Mouse (Mus musculus): ENCODE results near the gene St7. TPM values are rescaled to one million over a fixed set of nuclear protein-coding genes. Genes with fewer than 3 reads are reported as not detected.

Gene St7
- polyA plus RNA-seq, 1 experiment from 2014 or later, result 25.0 TPM

DNA sequence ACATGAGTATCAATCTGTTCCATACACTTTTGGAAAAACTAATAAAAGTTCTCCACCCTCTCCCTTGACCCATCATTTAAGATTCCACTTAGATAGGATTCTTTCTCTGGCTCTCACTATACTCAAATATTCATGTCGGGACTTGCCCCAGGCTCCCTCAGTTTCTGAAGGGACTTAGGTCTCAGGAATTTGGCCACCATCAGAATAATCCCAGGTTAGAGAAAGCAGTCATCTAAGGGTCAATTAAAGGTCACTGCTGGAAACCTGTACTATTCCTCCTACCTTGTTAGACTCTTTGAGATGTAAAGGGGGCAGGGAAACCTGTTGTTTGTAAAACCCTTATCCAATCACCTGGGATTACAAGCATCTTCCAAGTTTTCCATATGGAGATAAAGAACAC, 284.4 kb downstream of the St7 start:
- DNase-seq (ENCODE audit: low spot score) (no peak), ATAC-seq (ENCODE audit: low read depth) (no peak)
- H3K9ac ChIP-seq (ENCODE audit: low read depth, low read length), result no peak overlapping the region
- H3K27ac ChIP-seq (replicated peaks; ENCODE audit: low read depth, low read length), result no peak overlapping the region
- no peaks in the 10 kb centered on the region for H3K4me1 ChIP-seq (ENCODE audit: control insufficient read depth, insufficient read depth, low read length)
- no peak overlapping the region for H3K4me2 ChIP-seq (ENCODE audit: low read depth, low read length)
- 46% methylated on average over 1 of the region's 1 CpGs for WGBS
- no peaks in the 10 kb centered on the region for H3K9me3 ChIP-seq (ENCODE audit: control insufficient read depth, low read length)
- H3K27me3 ChIP-seq (replicated peaks; ENCODE audit: control insufficient read depth, insufficient read depth, low read length), result no peaks in the 10 kb centered on the region
- H3K4me3 ChIP-seq (ENCODE audit: low read depth, low read length), result no peak overlapping the region
- no peaks in the 10 kb centered on the region for H3K36me3 ChIP-seq (ENCODE audit: control insufficient read depth, insufficient read depth, low read length)

- Histone ChIP-seq H3K9me3 (ENCODE audit: control insufficient read depth, low read length) (no peaks in the 10 kb centered on the region), H3K27ac (replicated peaks; ENCODE audit: low read depth, low read length) (no peak overlapping the region), H3K4me2 (ENCODE audit: low read depth, low read length) (no peak overlapping the region), H3K9ac (ENCODE audit: low read depth, low read length) (no peak overlapping the region), H3K36me3 (ENCODE audit: control insufficient read depth, insufficient read depth, low read length) (no peaks in the 10 kb centered on the region), H3K4me3 (ENCODE audit: low read depth, low read length) (no peak overlapping the region), H3K27me3 (replicated peaks; ENCODE audit: control insufficient read depth, insufficient read depth, low read length) (no peaks in the 10 kb centered on the region), H3K4me1 (ENCODE audit: control insufficient read depth, insufficient read depth, low read length) (no peaks in the 10 kb centered on the region)
- ATAC-seq (ENCODE audit: low read depth) (no peak), DNase-seq (ENCODE audit: low spot score) (no peak)
- WGBS, result 76% methylated on average over 5 of the region's 5 CpGs
These were observed 285.6 kb downstream of the St7 start for GRCm38 (mm10) chr6:17978324-17978723.

DNA sequence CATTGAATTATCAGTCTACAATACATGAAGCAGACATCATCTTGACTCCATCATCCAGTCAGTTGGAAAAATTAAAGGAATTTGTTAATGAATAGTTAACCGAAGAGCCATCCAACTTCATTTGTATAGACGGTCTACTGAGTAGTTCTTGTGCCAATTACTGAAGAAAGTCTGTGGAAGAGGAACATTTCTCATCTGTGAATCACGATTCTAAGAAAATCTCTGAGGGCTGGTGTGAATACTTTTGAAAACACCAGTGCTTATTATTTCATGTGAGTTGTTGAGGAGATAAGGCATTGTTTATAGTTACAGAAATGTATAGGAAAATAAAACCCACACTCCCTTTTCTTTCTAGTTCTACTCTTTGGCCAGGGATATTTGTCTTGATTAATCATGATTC, 286.1 kb downstream of the St7 start:
- Histone ChIP-seq H3K27me3 (replicated peaks; ENCODE audit: control insufficient read depth, insufficient read depth, low read length) (no peaks in the 10 kb centered on the region), H3K4me1 (ENCODE audit: control insufficient read depth, insufficient read depth, low read length) (no peaks in the 10 kb centered on the region), H3K4me2 (ENCODE audit: low read depth, low read length) (no peak overlapping the region), H3K9me3 (ENCODE audit: control insufficient read depth, low read length) (no peaks in the 10 kb centered on the region), H3K36me3 (ENCODE audit: control insufficient read depth, insufficient read depth, low read length) (no peaks in the 10 kb centered on the region), H3K9ac (ENCODE audit: low read depth, low read length) (no peak overlapping the region), H3K4me3 (ENCODE audit: low read depth, low read length) (no peak overlapping the region), H3K27ac (replicated peaks; ENCODE audit: low read depth, low read length) (no peak overlapping the region)
- DNase-seq (ENCODE audit: low spot score) (no peak), ATAC-seq (ENCODE audit: low read depth) (no peak)
- WGBS, result 83% methylated on average over 3 of the region's 3 CpGs

DNA sequence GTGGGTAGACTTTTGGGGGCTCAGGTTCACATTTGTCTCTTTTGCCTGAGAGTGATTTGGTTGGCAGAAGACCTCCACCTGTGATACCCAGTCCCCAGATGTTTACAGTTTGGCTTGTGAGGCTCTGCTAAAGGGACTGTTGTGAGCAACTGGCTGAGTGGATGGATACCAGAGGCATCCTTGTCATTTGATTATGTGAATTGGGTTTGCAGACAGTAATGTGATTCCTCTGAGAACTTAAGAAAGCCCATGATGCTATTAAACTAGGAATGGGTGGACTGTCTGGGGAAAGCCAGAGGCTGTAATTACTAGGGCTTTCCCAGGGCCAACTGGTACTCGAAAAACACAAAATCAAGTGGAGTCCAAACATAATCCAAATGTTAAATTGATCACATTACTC, 286.6 kb downstream of the St7 start:
- Histone ChIP-seq H3K27ac (replicated peaks; ENCODE audit: low read depth, low read length) (no peak overlapping the region), H3K9ac (ENCODE audit: low read depth, low read length) (no peak overlapping the region), H3K9me3 (ENCODE audit: control insufficient read depth, low read length) (no peaks in the 10 kb centered on the region), H3K4me1 (ENCODE audit: control insufficient read depth, insufficient read depth, low read length) (no peaks in the 10 kb centered on the region), H3K27me3 (replicated peaks; ENCODE audit: control insufficient read depth, insufficient read depth, low read length) (no peaks in the 10 kb centered on the region), H3K4me3 (ENCODE audit: low read depth, low read length) (no peak overlapping the region), H3K4me2 (ENCODE audit: low read depth, low read length) (no peak overlapping the region), H3K36me3 (ENCODE audit: control insufficient read depth, insufficient read depth, low read length) (no peaks in the 10 kb centered on the region)
- ATAC-seq (ENCODE audit: low read depth) (no peak), DNase-seq (ENCODE audit: low spot score) (no peak)
- WGBS, result 45% methylated on average over 1 of the region's 1 CpGs

DNA sequence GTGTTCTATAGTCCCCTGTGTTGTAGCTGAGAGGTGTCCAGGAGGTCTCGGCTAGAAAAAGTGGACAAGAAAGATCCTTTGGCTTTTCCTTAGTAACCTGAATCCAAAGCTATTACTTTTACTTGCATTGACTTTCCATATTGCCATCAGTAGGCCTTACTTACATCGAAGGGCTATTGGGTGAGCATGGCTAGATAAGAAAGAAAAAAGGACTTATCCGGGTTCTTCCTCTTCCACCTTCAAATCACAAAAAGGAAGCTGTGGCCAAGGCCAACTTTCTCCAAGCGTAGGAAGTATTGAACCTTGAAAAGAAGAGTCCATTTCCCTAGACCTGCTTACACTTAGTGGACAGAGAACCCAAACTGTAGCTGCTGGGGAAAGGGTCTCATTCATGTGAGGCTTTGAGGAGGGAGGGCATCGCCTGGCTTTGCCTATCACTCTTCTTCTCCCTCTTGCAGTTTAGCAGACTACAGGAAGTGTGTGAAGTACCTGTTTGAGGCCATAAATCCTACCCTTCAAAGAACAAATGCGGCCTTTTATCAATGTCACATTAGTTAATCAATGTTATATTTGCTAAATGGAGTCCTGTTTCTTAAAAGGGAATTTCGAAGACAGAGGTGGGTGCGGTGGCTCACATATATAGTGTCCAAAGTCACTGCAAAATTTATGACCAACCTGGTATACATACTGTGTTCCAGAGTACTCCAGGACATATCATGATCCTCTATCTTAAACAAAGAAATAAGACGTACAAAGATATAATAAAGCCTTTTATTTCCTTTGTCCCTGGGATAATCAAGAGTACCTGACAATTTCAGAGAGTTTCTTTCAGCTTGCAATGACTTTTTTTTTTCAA, 297.7 kb downstream of the St7 start:
- WGBS, result 93% methylated on average over 9 of the region's 9 CpGs
- no peak for ATAC-seq (ENCODE audit: low read depth)

GRCm38 (mm10) chr6:17991625-17992024, 298.9 kb downstream of the St7 start:
- Histone ChIP-seq H3K9ac (ENCODE audit: low read depth, low read length) (no peak overlapping the region), H3K27me3 (replicated peaks; ENCODE audit: control insufficient read depth, insufficient read depth, low read length) (no peaks in the 10 kb centered on the region), H3K4me2 (ENCODE audit: low read depth, low read length) (no peak overlapping the region), H3K9me3 (ENCODE audit: control insufficient read depth, low read length) (no peaks in the 10 kb centered on the region), H3K4me3 (ENCODE audit: low read depth, low read length) (no peak overlapping the region), H3K27ac (replicated peaks; ENCODE audit: low read depth, low read length) (no peak overlapping the region), H3K36me3 (ENCODE audit: control insufficient read depth, insufficient read depth, low read length) (no peaks in the 10 kb centered on the region), H3K4me1 (ENCODE audit: control insufficient read depth, insufficient read depth, low read length) (no peaks in the 10 kb centered on the region)
- WGBS, result 64% methylated on average over 7 of the region's 7 CpGs
- DNase-seq (ENCODE audit: low spot score) (no peak), ATAC-seq (ENCODE audit: low read depth) (no peak)

More for the DNA sequence above, 297.7 kb downstream of the St7 start:
- no peak for DNase-seq (ENCODE audit: low spot score)
- Histone ChIP-seq H3K27ac (replicated peaks; ENCODE audit: low read depth, low read length) (no peak overlapping the region), H3K36me3 (ENCODE audit: control insufficient read depth, insufficient read depth, low read length) (no peaks in the 10 kb centered on the region), H3K9me3 (ENCODE audit: control insufficient read depth, low read length) (no peaks in the 10 kb centered on the region), H3K4me2 (ENCODE audit: low read depth, low read length) (no peak overlapping the region), H3K4me3 (ENCODE audit: low read depth, low read length) (no peak overlapping the region), H3K9ac (ENCODE audit: low read depth, low read length) (no peak overlapping the region), H3K4me1 (ENCODE audit: control insufficient read depth, insufficient read depth, low read length) (no peaks in the 10 kb centered on the region), H3K27me3 (replicated peaks; ENCODE audit: control insufficient read depth, insufficient read depth, low read length) (no peaks in the 10 kb centered on the region)

Other genes starting within 250 kb of the St7 start
- gene Met, start 229.1 kb upstream of the St7 start, polyA plus RNA-seq (2014; fragmentation: Nextera tagmentation; extraction: Ambion mirVana), result 9.0 and 11.1 TPM in 2 replicates
- gene Capza2, start 56.7 kb upstream of the St7 start, polyA plus RNA-seq (2014; fragmentation: Nextera tagmentation; extraction: Ambion mirVana), result 234 and 237 TPM in 2 replicates

Measured in embryonic facial prominence, embryonic 14.5 days (tissue).